Mouse (Mus musculus): ENCODE data around the gene Ddx43.
"Not testable (repeated sequence)": the region's sequence is repeated elsewhere in the genome, so short reads cannot be mapped to it uniquely, and the experiment has no call there.

Gene Ddx43

DNA sequence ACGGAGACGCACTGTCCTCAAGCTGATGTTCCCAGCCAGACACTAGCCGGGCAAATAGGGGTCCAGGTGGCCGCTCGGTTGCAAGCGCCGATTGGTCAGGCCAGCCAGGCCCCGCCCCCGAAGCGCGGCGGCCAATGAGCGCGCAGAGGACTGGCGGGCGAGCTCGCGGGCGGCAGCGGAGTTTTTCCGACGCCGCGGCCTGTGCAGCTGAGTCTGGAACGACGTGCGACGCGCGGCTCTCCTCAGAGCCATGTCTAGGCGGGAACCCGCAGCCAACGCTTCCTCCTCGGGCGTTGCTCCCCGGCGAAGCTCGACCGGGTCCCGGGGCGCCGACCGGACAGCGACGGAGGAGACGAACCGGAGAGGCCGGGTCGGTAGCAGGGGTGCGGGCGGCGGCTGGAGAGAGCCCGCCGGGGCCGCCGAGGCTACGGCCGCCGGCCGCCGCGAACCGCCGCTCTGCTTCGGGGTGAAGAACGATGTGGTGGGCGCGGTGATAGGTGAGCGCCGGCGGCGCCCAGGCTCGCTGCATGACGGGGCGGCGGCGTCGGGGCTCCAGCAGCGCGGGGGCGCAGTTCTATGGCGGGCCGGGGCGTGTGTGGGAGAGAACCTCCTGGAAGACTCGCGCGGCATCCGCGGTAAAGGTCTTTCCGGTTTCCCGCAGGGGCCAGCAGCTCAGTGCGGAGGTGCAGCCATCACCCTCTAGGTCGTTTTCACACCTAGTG lies at the start of gene Ddx43:
TSS of gene Ddx43 (plus strand) at position 148 of the 722 bp plus-strand sequence.
- no peak for DNase-seq (ENCODE audit: low spot score)

DNA sequence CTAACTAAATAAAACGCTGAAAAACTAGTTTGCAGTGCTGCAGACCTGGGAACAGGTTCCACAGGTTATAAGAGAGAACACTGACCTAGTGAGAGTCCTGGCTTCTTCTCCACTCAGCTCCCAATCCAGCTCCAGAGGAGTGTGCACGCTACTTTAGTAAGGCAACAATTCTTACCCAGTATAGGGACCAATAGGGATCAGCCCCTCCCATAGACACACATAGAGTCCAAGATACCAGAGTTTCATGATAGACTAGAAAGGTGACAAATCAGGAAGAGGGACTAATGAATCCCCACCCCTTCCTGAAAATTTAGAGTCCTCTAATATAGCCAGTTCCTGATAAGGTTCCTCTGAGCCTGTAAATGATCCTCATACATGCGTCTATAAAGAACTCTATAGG lies 48.6 kb upstream of the Ddx43 start:
- no peak for DNase-seq (ENCODE audit: low spot score)

DNA sequence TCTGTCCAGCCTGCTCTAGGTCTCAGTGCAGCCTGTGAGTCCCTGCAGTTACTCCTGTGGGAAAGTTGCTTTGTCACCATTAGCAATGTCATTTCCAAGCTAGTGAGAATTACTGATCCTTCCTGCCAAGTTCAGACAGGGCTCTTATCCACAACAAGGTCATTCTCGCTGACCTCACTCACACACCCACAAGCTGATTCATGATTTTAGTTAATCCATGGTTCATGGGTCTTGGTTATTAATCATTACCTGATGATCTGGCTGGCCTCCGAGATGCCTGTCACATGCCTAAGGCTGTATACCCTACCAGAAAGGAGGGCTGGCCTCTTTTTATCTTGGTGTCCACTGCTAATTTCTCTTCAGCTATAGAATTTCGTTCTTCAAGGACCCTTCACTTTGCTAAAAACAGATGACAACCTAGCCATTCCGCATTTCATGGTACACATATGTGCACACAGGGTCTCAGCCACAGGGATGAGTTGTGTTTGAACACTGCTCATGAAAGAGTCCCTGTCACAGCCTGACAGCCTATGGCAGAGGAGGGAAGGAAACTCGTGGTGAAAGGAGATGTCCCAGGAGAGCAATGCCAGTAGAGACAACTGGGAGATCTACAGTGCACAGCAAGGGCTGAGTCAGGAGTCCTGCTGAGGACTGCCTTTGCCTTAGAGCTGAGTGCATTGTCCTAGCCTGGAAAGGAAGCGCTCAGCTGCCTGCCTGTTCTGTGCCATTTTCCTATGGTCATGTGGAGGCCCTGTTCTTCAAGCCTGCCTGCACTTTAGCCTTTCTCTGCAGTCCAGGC lies 47.2 kb upstream of the Ddx43 start:
- DNase-seq (ENCODE audit: low spot score): not testable (repeated sequence)

DNA sequence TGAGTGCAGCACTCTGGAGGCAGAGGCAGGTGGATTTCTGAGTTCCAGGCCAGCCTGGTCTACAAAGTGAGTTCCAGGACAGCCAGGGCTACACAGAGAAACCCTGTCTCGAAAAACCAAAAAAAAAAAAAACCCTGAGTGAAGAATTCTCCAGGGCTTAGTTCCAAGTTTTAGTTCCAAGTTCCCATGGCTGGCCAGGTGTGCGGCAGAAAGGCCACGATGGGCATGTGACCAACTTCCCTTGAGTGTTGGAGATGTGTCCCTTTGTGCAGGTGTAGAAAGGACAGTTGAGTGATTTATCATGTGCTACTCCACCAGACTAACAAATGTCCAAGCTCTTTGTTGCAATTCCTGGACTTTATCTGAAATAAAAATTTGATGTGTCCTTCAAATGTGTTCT lies 46.4 kb upstream of the Ddx43 start:
- DNase-seq (ENCODE audit: low spot score): not testable (repeated sequence)

DNA sequence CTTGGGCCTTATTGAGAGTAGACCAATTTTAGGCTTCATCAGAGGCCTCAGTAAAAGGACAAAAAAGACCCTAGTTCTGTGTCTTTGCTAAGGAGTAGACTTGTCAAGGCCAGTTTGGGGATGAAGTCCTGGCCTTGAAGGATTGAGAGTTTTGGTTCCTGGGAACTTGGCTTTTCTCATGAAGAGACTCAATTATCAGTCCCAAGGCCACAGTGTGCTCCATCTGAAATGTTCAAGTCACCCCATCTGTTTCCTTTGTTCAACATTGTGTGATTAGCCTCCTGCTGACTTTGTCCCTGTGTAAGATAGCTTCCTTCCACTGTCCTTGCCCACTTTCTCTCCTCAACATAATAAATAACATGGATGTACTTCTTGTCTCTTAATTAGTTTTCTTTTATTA lies 45.6 kb upstream of the Ddx43 start:
- not testable (repeated sequence) for DNase-seq (ENCODE audit: low spot score)

DNA sequence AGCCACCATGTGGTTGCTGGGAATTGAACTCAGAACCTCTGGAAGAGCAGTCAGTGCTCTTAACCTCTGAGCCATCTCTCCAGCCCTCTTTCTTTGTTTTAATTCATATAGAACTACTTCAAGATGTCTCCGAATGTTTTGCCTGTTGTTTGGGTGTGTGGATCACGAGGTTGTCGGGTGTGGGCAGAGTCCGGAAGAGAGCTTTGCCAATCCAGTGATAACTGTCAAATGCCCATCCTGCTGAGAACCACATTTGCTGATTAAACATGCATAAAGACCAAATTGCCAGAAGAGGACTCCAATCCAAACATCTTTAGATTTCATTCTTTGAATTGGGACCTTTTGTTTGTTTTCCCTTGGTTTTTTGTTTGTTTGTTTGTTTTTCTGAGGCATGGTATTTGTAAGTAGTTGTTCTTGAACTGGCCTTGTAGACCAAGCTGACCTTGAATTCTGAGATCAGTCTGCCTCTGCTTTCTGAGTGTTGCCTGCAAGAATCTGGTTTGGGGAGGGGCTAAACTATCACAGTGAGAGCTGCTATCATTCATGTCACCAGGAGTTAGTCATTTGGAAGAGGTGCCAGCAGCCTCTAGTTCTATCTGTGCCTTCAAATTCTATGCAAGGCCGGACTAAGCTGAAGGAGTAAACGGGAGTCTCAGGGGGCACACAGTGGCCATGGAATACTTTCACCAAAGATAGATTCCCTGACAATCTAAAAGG lies 43.9 kb upstream of the Ddx43 start:
- DNase-seq (ENCODE audit: low spot score): no peak

DNA sequence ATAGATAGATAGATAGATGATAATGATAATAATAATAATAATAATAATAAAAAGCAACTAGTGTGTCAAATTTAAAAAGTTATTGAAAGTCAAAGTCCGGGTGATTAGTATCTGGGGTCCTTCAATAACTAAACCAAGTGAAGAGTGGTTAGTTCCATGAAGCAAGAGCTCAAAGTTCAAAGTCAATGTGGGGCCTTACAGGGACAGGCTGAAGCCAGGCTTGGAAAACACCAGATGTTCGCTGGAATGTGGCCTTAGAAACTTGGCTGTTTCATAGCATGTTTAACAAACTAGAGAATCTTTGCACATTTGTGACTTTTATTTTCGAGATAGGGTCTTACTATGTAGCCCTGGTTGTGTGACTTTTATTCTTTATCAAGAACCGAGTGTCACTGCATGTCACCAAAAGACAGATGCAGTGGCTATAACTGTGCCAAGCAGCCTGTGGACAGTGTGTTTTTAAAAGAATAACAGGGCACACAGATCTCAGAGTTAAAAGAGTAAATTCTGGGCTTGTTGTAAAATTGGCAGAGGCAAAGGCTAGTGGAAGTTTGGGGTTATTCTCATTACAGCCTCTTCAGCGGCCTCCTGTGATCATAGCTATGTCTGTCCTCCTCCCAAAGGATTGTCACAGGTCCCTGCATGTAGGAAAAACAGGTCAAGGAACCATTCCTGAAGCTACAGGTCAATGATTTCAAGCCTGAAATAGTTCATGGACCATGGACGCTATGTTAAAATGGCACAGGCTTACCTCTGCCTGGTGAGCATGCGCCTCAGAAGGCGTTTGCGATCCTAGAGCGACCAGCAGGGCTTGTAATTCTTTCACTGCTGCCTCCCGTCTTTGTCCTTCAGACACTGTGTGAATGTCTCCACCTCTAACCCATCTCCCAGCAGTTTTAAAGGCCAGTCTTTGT lies 40.7 kb upstream of the Ddx43 start:
- peak; percentile 17 for DNase-seq (ENCODE audit: low spot score)

DNA sequence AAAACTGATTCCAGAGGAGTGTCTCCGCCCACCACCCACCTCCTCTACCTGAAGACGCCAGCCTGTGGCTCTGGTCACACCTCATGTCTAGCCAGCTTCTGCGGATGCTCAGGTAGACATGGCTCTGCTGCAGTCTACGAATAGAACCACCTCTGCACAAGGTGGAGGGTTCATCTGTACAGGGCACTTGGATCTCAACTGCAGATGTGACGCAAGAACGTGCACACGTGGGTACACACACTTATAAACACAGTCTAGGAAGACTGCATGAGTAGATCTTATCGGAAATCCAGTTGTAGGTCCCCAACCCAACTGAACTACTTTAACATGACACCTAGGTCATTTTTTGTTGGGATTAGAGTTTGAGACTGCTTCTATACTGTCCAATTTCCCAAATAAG lies 40.0 kb upstream of the Ddx43 start, which contains the start of gene Gsta2:
TSS of gene Gsta2 (minus strand) at position 178 of the 400 bp plus-strand sequence.
- DNase-seq (ENCODE audit: low spot score): no peak

DNA sequence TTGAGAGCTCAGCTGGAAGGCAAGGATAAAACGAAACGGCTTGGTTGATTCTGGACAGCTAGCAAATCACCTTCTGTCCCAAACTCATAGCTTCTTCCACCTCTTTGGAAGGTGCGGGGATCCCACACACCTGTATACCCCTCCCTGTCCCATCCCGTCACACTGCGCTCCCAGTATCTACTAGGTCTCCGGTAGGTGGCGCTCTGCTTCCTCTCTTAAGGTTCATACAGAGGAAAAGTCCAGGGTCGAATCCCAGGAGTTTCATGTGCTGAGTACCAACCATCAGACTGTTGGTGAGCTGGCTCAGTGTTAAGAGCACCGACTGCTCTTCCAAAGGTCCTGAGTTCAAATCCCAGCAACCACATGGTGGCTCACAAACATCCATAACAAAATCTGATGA lies 37.5 kb upstream of the Ddx43 start:
- DNase-seq (ENCODE audit: low spot score): peak; percentile 51

DNA sequence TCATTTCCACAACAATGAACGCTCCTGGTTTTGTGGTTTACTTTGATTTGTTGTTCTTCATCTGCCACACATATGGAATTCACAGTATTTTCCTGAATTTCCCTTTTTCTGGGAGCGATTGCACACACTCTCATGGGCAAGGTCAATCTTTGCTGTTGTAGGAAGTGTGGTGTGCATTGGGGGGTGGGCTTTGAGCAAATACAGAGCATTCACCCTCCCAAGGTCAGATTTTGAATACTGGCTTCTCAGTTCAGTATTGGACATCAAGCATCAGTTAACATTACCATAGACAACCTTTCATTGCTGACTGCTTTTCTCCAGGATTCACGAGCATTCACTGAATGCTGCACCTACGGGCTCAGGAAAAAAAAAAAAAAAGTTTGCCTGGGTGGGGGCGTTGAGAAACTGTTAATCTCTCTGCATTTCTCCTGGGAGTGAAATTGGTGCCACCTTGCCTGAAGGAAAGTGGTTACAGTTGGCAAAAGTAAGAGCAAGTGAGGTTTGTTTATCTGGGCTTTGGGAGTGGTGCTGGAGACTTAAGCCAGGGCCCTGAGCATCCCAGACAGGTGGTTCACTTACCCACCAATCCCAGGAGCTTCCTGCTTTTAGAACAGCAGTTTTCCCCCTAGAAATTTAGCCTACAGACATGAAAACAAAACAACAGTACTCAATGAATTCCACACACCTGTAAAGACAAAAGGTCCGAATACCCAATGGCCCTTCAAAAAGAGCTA lies 35.7 kb upstream of the Ddx43 start:
- DNase-seq (ENCODE audit: low spot score): no peak

DNA sequence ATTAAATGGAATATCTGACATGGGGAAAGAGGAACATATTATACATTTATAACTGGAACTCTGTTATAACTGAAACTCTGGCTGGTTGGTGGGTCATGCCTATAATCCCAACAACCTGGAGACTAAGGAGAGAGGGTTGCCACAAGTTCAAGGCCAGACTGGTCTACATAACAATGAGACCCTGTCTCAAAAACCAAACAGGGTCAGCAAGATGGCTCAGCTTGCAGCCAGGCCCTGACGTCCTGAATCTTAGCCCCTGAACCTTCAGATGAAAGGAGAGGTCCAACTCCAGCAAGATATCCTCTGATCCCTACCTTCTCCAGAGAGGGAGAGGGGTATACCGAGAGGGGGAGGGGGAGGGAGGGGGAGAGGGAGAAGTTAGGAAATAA lies 35.1 kb upstream of the Ddx43 start:
- DNase-seq (ENCODE audit: low spot score): no peak

DNA sequence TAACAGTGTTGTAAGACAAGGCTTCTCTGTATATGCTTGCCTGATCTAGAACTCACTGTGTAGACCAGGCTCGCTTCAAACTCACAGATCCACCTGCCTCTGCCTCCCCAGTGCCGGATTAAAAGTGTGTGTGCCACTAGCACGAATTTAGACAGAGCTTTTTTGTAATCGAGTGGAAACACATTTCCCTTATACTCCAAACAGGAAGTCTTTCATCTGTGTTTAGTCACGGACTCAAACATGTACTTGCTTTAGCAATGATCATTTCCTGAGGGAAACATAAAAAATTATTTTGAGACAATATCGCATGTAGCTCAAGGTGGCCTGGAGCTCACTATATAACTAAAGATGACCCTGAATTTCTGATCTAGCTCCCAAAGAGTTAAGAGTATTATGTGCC lies 32.2 kb upstream of the Ddx43 start:
- no peak for DNase-seq (ENCODE audit: low spot score)

DNA sequence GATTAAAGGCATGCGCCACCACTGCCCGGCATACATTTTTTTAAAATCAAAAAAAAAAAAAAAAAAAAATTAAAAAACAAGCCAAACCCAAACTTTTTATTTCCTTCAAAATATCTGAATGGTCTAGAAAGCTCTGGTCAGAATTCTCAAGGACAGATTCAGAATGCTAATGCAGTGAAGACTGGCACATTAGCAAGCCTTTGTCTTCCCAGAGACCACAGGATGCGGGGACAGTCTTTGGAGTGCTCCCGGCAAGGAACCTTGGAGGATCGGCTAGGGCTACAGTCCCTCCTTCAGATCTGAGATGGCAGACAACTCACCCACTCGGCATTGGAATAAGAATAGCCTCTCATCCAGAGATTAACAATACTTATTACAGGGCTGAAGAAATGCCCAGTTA lies 30.9 kb upstream of the Ddx43 start:
- DNase-seq (ENCODE audit: low spot score): no peak

DNA sequence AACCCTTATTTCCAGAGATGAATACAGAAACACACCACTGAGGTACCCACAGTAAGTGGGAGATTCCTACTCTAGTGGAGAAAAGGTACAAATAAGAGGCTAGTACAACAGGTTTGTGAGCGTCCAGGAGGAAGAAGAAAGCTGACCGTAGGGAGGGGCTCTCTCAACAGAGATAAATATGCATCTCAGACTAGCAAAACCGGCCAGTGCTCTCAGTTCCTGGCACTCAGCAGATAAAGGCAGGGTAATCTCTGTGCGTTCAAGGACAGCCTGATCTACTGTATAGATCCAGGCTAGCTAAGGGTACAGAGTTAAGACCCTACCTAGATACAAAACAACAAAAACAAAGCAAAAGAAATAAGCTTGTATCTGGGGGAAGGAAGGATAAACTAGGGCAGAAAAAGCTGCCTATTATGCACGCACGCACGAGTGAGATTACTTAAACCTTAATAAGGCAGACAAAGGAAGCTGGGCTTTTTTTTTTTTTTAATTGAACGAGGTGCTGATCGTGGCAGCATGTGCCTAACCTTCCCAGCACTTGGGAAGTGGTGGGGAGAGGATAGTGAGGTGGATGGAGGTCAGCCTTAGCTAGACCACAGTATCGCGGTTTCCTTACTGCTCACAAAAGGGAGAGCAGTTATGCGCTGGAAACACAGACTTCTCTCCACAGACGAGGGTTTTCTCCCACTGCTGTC lies 29.6 kb upstream of the Ddx43 start:
- DNase-seq (ENCODE audit: low spot score): no peak

DNA sequence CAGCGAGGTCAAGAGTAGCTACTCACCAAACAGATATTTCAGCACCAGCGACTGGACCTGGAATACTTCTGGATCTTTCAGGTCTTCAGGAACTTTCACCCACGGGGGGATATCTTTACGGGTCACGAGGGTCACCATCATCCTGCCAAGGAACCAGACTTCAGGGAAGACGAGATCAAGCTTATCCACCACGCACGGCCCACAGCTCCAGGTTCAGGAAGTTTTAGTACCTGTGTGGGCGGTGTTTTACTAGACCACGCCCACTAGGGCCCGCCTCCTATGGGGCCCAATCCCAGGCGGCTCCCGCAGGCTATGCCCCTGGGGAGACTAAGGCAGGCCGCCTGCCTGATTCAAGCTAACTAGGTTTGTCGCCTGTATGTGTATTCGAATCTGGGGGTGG lies 27.6 kb upstream of the Ddx43 start, which contains the start of gene Dppa5a:
TSS of gene Dppa5a (minus strand) at position 219 of the 400 bp plus-strand sequence.
- not testable (repeated sequence) for DNase-seq (ENCODE audit: low spot score)

DNA sequence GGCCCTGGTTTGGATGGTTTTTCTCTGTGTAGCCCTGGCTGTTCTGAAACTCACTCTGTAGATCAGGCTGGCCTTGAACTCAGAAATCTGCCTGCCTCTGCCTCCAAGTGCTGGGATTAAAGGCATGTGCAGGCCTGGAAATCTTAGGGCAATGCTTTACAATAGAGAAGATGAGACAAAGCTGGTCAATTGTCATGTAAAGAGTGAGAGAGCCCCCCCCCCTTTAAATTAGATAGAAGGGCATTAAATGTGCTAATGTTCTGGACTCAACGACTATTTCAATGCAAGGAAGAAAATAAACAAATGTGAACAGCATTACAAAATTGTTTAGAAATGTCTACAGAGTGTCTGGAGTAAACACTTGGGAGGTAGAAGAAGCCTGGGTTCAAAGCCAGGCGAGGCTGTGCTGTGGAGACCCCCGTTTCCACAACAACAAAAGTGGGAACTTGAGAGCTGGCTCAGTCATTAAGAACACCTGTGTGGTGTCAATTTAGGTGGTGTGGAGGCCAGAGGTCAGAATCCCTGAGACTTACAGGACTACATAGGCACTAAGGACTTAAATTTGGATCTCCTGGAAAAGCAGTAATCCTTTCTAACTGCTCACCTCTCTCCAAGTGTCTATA lies 26.8 kb upstream of the Ddx43 start:
- no peak for DNase-seq (ENCODE audit: low spot score)

DNA sequence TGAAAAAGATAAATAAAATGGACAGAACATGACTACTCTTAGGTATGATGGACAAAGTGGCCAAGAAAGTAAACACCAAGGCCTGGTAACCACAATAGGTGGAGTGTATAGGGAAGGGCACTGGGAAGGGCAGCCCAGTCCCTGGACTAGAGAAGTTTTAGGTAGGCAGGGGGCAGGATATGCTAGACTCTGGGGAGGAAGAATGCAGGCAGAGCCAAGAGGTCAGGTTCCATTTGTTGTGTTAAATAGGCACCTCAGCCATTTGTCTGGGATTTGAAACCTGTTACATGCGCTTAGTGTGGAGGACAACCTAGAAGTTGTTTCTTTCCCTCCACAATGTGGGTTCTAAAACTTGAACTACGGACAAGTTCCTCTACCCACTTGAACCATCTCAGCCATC lies 26.2 kb upstream of the Ddx43 start:
- DNase-seq (ENCODE audit: low spot score): no peak

DNA sequence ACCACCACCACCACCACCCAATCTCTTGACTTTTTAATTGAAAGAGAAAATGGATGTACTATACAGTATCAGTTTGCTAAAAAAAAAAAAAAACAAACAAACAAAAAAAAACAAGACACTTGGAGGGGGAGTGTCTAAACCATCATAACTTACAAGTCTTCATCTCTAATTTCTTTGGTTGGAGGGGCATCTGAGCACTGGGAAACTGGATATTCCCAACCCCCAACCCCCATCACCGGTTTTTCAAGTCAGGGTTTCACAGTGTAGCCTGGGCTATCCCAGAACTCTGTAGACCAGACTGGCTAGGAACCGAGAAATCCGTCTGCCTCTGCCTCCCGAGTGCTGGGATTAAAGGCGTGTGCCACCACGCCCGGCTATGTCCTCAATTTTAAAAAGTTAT lies 25.8 kb upstream of the Ddx43 start:
- DNase-seq (ENCODE audit: low spot score): no peak

DNA sequence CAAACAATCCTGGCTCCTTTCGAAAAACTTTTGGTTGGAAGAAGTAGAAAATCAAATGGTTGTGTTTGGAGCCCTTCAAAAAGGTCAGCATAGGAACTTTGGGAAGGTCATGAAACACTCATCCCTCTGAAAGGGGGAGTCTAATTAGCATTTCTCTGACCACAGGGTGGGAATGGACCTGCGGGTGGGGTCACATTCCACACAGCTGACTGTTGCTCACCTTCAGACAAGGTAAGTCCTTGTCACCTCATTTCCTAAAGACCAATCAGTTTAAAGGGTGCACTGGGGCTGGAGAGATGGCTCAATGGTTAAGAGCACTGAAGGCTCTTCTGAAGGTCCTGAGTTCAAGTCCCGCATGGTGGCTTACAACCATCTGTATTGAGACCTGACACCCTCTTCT lies 24.1 kb upstream of the Ddx43 start:
- no peak for DNase-seq (ENCODE audit: low spot score)
